In genomic region chr9:49760571-49760970, GRCm38 (mm10) we compare ENCODE assay signal across 23 mouse cellular contexts.
"Had no signal": no experiment of that assay in that cellular context is flagged by ENCODE, and none has a peak within 500 bp of the region (broad histone marks: within the 10 kb centered on the region; RNA-seq: fewer than 3 reads in every experiment).

No protein-coding gene starts in this region.

- H3K27ac ChIP-seq: heart, adult 2 months; heart, embryonic 13.5 days; heart, embryonic 15.5 days; hindbrain, embryonic 13.5 days; hindbrain, embryonic 15.5 days; hindbrain, postnatal 0 days; limb, embryonic 13.5 days; limb, embryonic 15.5 days; liver, embryonic 12.5 days; liver, embryonic 14.5 days had no signal

- DNase-seq: gastrocnemius, postnatal 14 days; gastrocnemius, postnatal 36 days; heart, adult 11 months; heart, adult 2 months; heart, postnatal 14 days; heart, postnatal 36 days; kidney, adult 11 months; kidney, adult 2 months; kidney, postnatal 36 days; layer of hippocampus, adult 9-11 months; layer of hippocampus, postnatal 36 days; left cerebral cortex, postnatal 4 days had no signal

- ATAC-seq: hindbrain, postnatal 0 days; intestine, embryonic 16.5 days; liver, embryonic 12.5 days had no signal

- H3K9ac ChIP-seq: heart, embryonic 13.5 days; heart, embryonic 15.5 days; hindbrain, embryonic 13.5 days; hindbrain, embryonic 15.5 days; limb, embryonic 13.5 days; limb, embryonic 15.5 days; liver, embryonic 12.5 days; liver, embryonic 14.5 days had no signal

- H3K4me3 ChIP-seq: heart, adult 2 months; heart, embryonic 13.5 days; heart, embryonic 15.5 days; hindbrain, embryonic 13.5 days; hindbrain, embryonic 15.5 days; limb, embryonic 13.5 days; limb, embryonic 15.5 days; liver, embryonic 12.5 days had no signal

- H3K36me3 ChIP-seq: heart, embryonic 13.5 days; heart, embryonic 15.5 days; hindbrain, embryonic 13.5 days; hindbrain, embryonic 15.5 days; limb, embryonic 13.5 days; limb, embryonic 15.5 days; liver, embryonic 12.5 days had no signal

- H3K27me3 ChIP-seq: heart, embryonic 13.5 days; heart, embryonic 15.5 days; hindbrain, embryonic 13.5 days; hindbrain, embryonic 15.5 days; limb, embryonic 13.5 days; limb, embryonic 15.5 days; liver, embryonic 12.5 days had no signal

- H3K4me1 ChIP-seq: liver, embryonic 12.5 days had no signal

- H3K4me2 ChIP-seq: heart, embryonic 11.5 days; heart, embryonic 13.5 days; heart, embryonic 15.5 days; hindbrain, embryonic 13.5 days; hindbrain, embryonic 15.5 days; limb, embryonic 13.5 days; limb, embryonic 15.5 days; liver, embryonic 12.5 days had no signal

- H3K9me3 ChIP-seq: heart, embryonic 13.5 days; heart, embryonic 15.5 days; hindbrain, embryonic 13.5 days; hindbrain, embryonic 15.5 days; limb, embryonic 13.5 days; limb, embryonic 15.5 days; liver, embryonic 12.5 days had no signal
